Mouse (Mus musculus): Measurements from ENCODE around the gene Sh2d1b2. TPM values are rescaled to one million over a fixed set of nuclear protein-coding genes. Genes with fewer than 3 reads are reported as not detected.

Sh2d1b2 gene
- not detected for polyA plus RNA-seq (2017; shearing (Covaris generic))

GRCm38 (mm10) chr1:170232688-170233087 is at the start of gene Sh2d1b2:
TSS of gene Sh2d1b2 (plus strand) at chr1:170232749.

GRCm38 (mm10) chr1:170214757-170215522 is 17.6 kb upstream of the Sh2d1b2 start, which contains the start of gene Uhmk1:
TSS of gene Uhmk1 (minus strand) at chr1:170215397.

GRCm38 (mm10) chr1:170277016-170277415 is 44.5 kb downstream of the Sh2d1b2 start, which contains the start of gene Sh2d1b1:
TSS of gene Sh2d1b1 (plus strand) at chr1:170277320.

Other genes starting within 250 kb of the Sh2d1b2 start
- not detected for gene Ddr2, start 122.0 kb upstream of the Sh2d1b2 start, polyA plus RNA-seq (2017; shearing (Covaris generic))
- gene Uap1, start 57.8 kb upstream of the Sh2d1b2 start, polyA plus RNA-seq (2017; shearing (Covaris generic)), result 34.9 TPM
- gene Uhmk1, start 17.4 kb upstream of the Sh2d1b2 start, polyA plus RNA-seq (2017; shearing (Covaris generic)), result 28.1 TPM
- not detected for gene Sh2d1b1, start 44.6 kb downstream of the Sh2d1b2 start, polyA plus RNA-seq (2017; shearing (Covaris generic))
- gene Gm7694, start 73.6 kb downstream of the Sh2d1b2 start, polyA plus RNA-seq (2017; shearing (Covaris generic)), result not detected
- not detected for gene Spata46, start 76.1 kb downstream of the Sh2d1b2 start, polyA plus RNA-seq (2017; shearing (Covaris generic))